11 mouse cellular contexts compared by ENCODE assay signal in genomic region chr13:59003807-59004173, GRCm38 (mm10).
DNase-seq lines count a peak whose midpoint lies in the region; ATAC-seq and TF ChIP-seq lines count a peak whose summit lies in the region.
"Had no signal": no experiment of that assay in that cellular context is flagged by ENCODE, and none has a peak within 500 bp of the region (broad histone marks: within the 10 kb centered on the region; RNA-seq: fewer than 3 reads in every experiment).

No protein-coding gene starts in this region.

- no peak overlapping the region for H3K4me2 ChIP-seq in forebrain, embryonic 11.5 days (ENCODE audit: low read depth, low read length, severe bottlenecking)
- H3K4me2 ChIP-seq in forebrain, embryonic 13.5 days, result no peak overlapping the region

- no peaks in the 10 kb centered on the region for H3K27me3 ChIP-seq in forebrain, embryonic 11.5 days (ENCODE audit: control insufficient read depth, insufficient read depth, low read length)
- H3K27me3 ChIP-seq in forebrain, embryonic 13.5 days, result no peaks in the 10 kb centered on the region

- peak overlapping the region; percentile 10; the same call in 1 of the 2 replicates for H3K27ac ChIP-seq in forebrain, embryonic 11.5 days (ENCODE audit: low read depth, low read length)
- no peak overlapping the region for H3K27ac ChIP-seq in forebrain, embryonic 13.5 days
- H3K27ac ChIP-seq in layer of hippocampus, adult 2 months, result peak overlapping the region; percentile 64
- H3K27ac ChIP-seq in bone marrow macrophage, adult 2 months (ENCODE audit: insufficient read depth, low read depth, low read length), result peak overlapping the region; percentile 37; the same call in 1 of the 2 replicates
- H3K27ac ChIP-seq: liver, embryonic 14.5 days had no signal

- 68% methylated on average over 6 of the region's 6 CpGs for WGBS in forebrain, embryonic 11.5 days
- WGBS in forebrain, embryonic 13.5 days, result 53% methylated on average over 6 of the region's 6 CpGs

- TF ChIP-seq POLR2A in bone marrow macrophage, adult 2 months (IDR thresholded peaks at IDR 0.05; ENCODE audit: borderline replicate concordance, low read depth, low read length), result no peak

- ATAC-seq in forebrain, embryonic 11.5 days (replicated peaks; ENCODE audit: low FRiP score), result no peak
- ATAC-seq in forebrain, embryonic 13.5 days, result no peak
- ATAC-seq in inflammation-experienced regulatory T-cells, adult 6 months, result no peak

- H3K36me3 ChIP-seq in forebrain, embryonic 11.5 days (ENCODE audit: control insufficient read depth, insufficient read depth, low read length), result no peaks in the 10 kb centered on the region
- no peaks in the 10 kb centered on the region for H3K36me3 ChIP-seq in forebrain, embryonic 13.5 days (ENCODE audit: poor library complexity, severe bottlenecking)

- intact Hi-C loops in heart, postnatal 14 days (cut with DNase I), result no loop called here

- H3K9ac ChIP-seq in forebrain, embryonic 11.5 days (ENCODE audit: low read length), result 0 out of 2 replicates have a peak overlapping the region, but pooled peaks have one; percentile 5
- H3K9ac ChIP-seq in forebrain, embryonic 13.5 days, result no peak overlapping the region
- H3K9ac ChIP-seq: liver, embryonic 14.5 days had no signal

- H3K4me1 ChIP-seq in forebrain, embryonic 11.5 days (replicated peaks; ENCODE audit: control insufficient read depth, insufficient read depth, low read length), result peaks cover 16% of the 10 kb centered on the region
- H3K4me1 ChIP-seq in forebrain, embryonic 13.5 days, result peaks cover 40% of the 10 kb centered on the region
- peaks cover 32% of the 10 kb centered on the region for H3K4me1 ChIP-seq in bone marrow macrophage, adult 2 months (ENCODE audit: control insufficient read depth, insufficient read depth, low read length)

- TF ChIP-seq CTCF in layer of hippocampus, adult 2 months (conservative IDR thresholded peaks at IDR 0.05), result no peak
- no peak for TF ChIP-seq CTCF in bone marrow macrophage, adult 2 months (IDR thresholded peaks at IDR 0.05; ENCODE audit: low read depth, low read length)

- DNase-seq in forebrain, embryonic 11.5 days (ENCODE audit: low spot score), result no peak
- DNase-seq in layer of hippocampus, adult 2 months (ENCODE audit: low spot score in 2 of 2), result no peak
- DNase-seq in layer of hippocampus, postnatal 14 days (ENCODE audit: low spot score in 2 of 2), result no peak
- peak; percentile 32 for DNase-seq in lung, postnatal 36 days
- no peak for DNase-seq in heart, postnatal 14 days
- DNase-seq: cerebellum, postnatal 36 days; right cerebral cortex, postnatal 25 days had no signal

- H3K9me3 ChIP-seq in forebrain, embryonic 11.5 days (ENCODE audit: control insufficient read depth, low read length), result no peaks in the 10 kb centered on the region
- H3K9me3 ChIP-seq in forebrain, embryonic 13.5 days (replicated peaks), result no peaks in the 10 kb centered on the region

- no peak overlapping the region for H3K4me3 ChIP-seq in forebrain, embryonic 11.5 days (ENCODE audit: low read depth, low read length)
- no peak overlapping the region for H3K4me3 ChIP-seq in forebrain, embryonic 13.5 days
- no peak overlapping the region for H3K4me3 ChIP-seq in layer of hippocampus, adult 2 months
- no peak overlapping the region; the same call in 1 of the 2 replicates for H3K4me3 ChIP-seq in bone marrow macrophage, adult 2 months (ENCODE audit: insufficient read depth, low read length)
